Mouse (Mus musculus) liver, postnatal 0 days (tissue): ENCODE measurements at regions not wholly inside any gene's neighbourhood (a gene's known extent, or its start where the extent isn't known, plus 50 kb on each side); places are given as distances from the start of the nearest gene placed in this dataset.

Source experiments
- ATAC-seq: fragments of 200-750 bp; cut with Nextera tagmentation; 2 replicates; pipeline ENCODE4 v1.8.0; 2017; ENCODE audit warnings: mild to moderate bottlenecking, moderate library complexity
- DNase-seq: peaks from one replicate; pipeline ENCODE4 v3.0.0-alpha.2; 2016
- H3K27ac ChIP-seq: fragments of 300-500 bp; sonication (generic); 2 replicates; pipeline ENCODE4 v1.5.1; 2014; ENCODE audit warnings: antibody characterized with exemption, moderate library complexity, mild to moderate bottlenecking, low read depth
- H3K27me3 ChIP-seq: fragments of 300-500 bp; sonication (generic); 2 replicates; pipeline ENCODE4 v1.6.1; 2014; ENCODE audit warnings: low read length, control low read depth, mixed read lengths; ENCODE audit not compliant: insufficient read depth
- H3K36me3 ChIP-seq: fragments of 300-500 bp; sonication (generic); replicated peaks from 2 replicates; pipeline ENCODE4 v1.6.1; 2014; ENCODE audit warnings: mild to moderate bottlenecking, control low read depth, low read length, moderate library complexity, mixed read lengths; ENCODE audit not compliant: insufficient read depth
- H3K4me1 ChIP-seq: fragments of 300-500 bp; sonication (generic); 2 replicates; pipeline ENCODE4 v1.6.1; 2014; ENCODE audit warnings: antibody characterized with exemption, mild to moderate bottlenecking, control low read depth; ENCODE audit not compliant: insufficient read depth
- H3K4me2 ChIP-seq: fragments of 300-500 bp; sonication (generic); 2 replicates; pipeline ENCODE4 v1.6.1; 2014; ENCODE audit warnings: low read depth, mild to moderate bottlenecking, low read length, moderate library complexity, mixed read lengths
- H3K4me3 ChIP-seq: fragments of 300-500 bp; sonication (generic); 2 replicates; pipeline ENCODE4 v1.5.1; 2014; ENCODE audit warnings: low read depth, low read length
- H3K9ac ChIP-seq: fragments of 300-500 bp; sonication (generic); replicated peaks from 2 replicates; pipeline ENCODE4 v1.6.1; 2014; ENCODE audit warnings: mild to moderate bottlenecking, moderate library complexity
- H3K9me3 ChIP-seq: fragments of 300-500 bp; sonication (generic); 2 replicates; pipeline ENCODE4 v1.6.1; 2016; ENCODE audit warnings: mild to moderate bottlenecking, control low read depth, low read length, mixed read lengths
- CTCF ChIP-seq: sonication (generic); IDR thresholded peaks from 2 replicates; pipeline ENCODE4 v1.5.1; 2016; ENCODE audit warnings: antibody characterized with exemption, low read depth
- EP300 ChIP-seq: IDR thresholded peaks from 2 replicates; pipeline ENCODE4 v1.6.1; 2016; ENCODE audit warnings: antibody characterized with exemption, low read depth, mild to moderate bottlenecking
- WGBS: fragments of 180-500 bp; shearing (Covaris S2); extraction: QIAGEN DNeasy Blood & Tissue Kit; methylation state at CpG from one replicate; pipeline ENCODE4 v1.1.7; 2014; ENCODE audit not compliant: insufficient replicate concordance; 5-methylcytosine and 5-hydroxymethylcytosine counted together

DNA sequence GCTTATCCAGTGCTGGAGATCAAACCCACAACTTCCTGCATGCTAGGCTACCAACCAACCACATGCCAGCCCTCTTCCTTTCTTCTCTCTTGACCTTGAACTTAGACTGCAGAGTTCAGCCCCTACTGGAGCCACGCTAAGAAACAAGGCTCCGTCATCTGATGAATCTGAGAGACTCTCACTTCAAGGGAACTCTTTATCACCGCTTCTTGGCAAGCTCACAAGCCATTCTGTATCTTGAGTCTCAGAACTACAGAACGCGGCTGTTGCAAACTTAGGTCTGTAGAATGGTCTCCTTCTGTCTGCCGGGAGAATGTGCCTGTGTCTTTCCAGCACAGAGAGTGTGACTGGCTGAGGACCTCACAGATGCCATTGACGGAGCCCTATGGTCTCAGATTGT is 69.1 kb upstream of the Kazn start:
- TF ChIP-seq CTCF = no peak
- no peak for TF ChIP-seq EP300
- H3K4me1 ChIP-seq = no peaks in the 10 kb centered on the region
- no peak overlapping the region for H3K4me3 ChIP-seq
- H3K9ac ChIP-seq = no peak overlapping the region
- H3K27me3 ChIP-seq = no peaks in the 10 kb centered on the region
- H3K4me2 ChIP-seq = no peak overlapping the region
- WGBS = 68% methylated on average over 7 of the region's 7 CpGs
- ATAC-seq (no peak), DNase-seq (no peak)
- H3K36me3 ChIP-seq = no peaks in the 10 kb centered on the region
- no peak overlapping the region for H3K27ac ChIP-seq
- H3K9me3 ChIP-seq = no peaks in the 10 kb centered on the region

DNA sequence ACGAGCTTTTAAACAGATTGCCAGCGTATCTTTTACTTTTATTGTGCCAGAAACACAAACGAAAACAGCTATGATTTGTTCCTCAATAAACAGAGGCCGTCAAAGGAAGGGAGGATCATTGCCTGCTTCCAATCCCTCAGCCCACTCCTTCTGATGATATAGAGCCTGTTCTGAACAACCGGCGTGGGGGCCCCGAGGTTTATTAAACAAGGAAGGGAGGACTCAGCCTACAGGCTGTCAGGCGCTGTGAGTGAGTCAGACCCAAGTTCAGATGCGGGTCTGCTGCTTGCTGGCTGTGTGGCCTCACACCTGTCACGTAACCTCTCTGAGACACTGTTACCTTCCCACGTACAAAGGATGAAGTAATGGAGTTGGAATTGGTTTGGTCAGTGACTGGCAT is 68.1 kb upstream of the Kazn start:
- Histone ChIP-seq H3K4me1 (no peaks in the 10 kb centered on the region), H3K9ac (no peak overlapping the region), H3K4me3 (no peak overlapping the region), H3K27ac (no peak overlapping the region), H3K27me3 (no peaks in the 10 kb centered on the region), H3K36me3 (no peaks in the 10 kb centered on the region), H3K9me3 (no peaks in the 10 kb centered on the region), H3K4me2 (no peak overlapping the region)
- TF ChIP-seq EP300 (no peak), CTCF (no peak)
- ATAC-seq (no peak), DNase-seq (no peak)
- 70% methylated on average over 11 of the region's 11 CpGs for WGBS

- H3K27ac ChIP-seq = no peak overlapping the region
- H3K4me1 ChIP-seq = no peaks in the 10 kb centered on the region
- no peak overlapping the region for H3K9ac ChIP-seq
- no peaks in the 10 kb centered on the region for H3K36me3 ChIP-seq
- TF ChIP-seq CTCF (no peak), EP300 (no peak)
- H3K9me3 ChIP-seq = no peaks in the 10 kb centered on the region
- DNase-seq (no peak), ATAC-seq (no peak)
- H3K4me2 ChIP-seq = no peak overlapping the region
- H3K4me3 ChIP-seq = no peak overlapping the region
- H3K27me3 ChIP-seq = no peaks in the 10 kb centered on the region
- 73% methylated on average over 14 of the region's 14 CpGs for WGBS
Measured at GRCm38 (mm10) chr4:142306076-142306475, 66.9 kb upstream of the Kazn start.

DNA sequence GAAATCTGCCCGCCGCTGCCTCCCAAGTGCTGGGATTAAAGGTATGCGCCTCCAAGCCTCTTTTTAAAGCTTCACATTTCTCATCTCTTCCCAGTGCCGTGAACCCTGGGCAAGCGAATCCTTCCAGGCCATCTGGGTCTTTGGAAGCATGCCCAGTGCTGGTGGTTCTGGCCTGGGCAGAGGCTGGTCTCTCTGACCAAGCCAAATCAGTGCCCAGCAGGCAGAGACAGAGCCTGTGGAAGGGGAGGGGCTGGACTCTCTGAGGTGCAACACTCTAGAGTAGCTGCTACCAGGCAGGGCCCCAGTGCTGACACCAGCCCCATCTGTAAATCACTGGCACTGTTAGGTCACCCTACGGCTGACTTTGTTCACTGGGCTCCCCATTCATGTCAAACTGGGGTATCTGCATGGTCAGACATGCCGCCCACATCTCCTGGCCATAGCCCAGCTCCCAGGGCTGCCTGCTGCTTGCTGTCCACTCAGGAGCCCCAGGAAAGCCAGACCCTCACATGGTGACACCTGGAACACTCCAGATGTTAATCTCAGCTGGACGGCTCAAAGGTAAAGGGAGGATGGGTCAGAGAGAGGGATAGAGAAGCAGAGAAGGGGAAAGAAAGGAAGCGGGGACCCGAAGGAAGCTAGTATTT is 64.3 kb upstream of the Kazn start:
- Histone ChIP-seq H3K9me3 (no peaks in the 10 kb centered on the region), H3K4me1 (no peaks in the 10 kb centered on the region), H3K4me2 (no peak overlapping the region), H3K9ac (no peak overlapping the region), H3K27ac (no peak overlapping the region), H3K27me3 (no peaks in the 10 kb centered on the region), H3K36me3 (no peaks in the 10 kb centered on the region), H3K4me3 (no peak overlapping the region)
- DNase-seq (no peak), ATAC-seq (no peak)
- no peak for TF ChIP-seq CTCF
- no peak for TF ChIP-seq EP300
- WGBS = 75% methylated on average over 10 of the region's 10 CpGs

- 42% methylated on average over 2 of the region's 2 CpGs for WGBS
- no peaks in the 10 kb centered on the region for H3K36me3 ChIP-seq
- no peaks in the 10 kb centered on the region for H3K27me3 ChIP-seq
- no peak overlapping the region for H3K9ac ChIP-seq
- no peak overlapping the region for H3K4me3 ChIP-seq
- H3K4me2 ChIP-seq = no peak overlapping the region
- H3K9me3 ChIP-seq = no peaks in the 10 kb centered on the region
- no peaks in the 10 kb centered on the region for H3K4me1 ChIP-seq
- no peak overlapping the region for H3K27ac ChIP-seq
- ATAC-seq = no peak
- TF ChIP-seq EP300 (no peak), CTCF (no peak)
- no peak for DNase-seq
Measured at GRCm38 (mm10) chr4:142302724-142303120, 63.5 kb upstream of the Kazn start.

- Histone ChIP-seq H3K4me1 (no peaks in the 10 kb centered on the region), H3K4me3 (no peak overlapping the region), H3K27ac (no peak overlapping the region), H3K9ac (no peak overlapping the region), H3K4me2 (no peak overlapping the region), H3K36me3 (no peaks in the 10 kb centered on the region), H3K9me3 (no peaks in the 10 kb centered on the region), H3K27me3 (no peaks in the 10 kb centered on the region)
- TF ChIP-seq EP300 (no peak), CTCF (no peak)
- DNase-seq (no peak), ATAC-seq (no peak)
- 40% methylated on average over 8 of the region's 8 CpGs for WGBS
Measured at GRCm38 (mm10) chr4:142302041-142302723, 63.0 kb upstream of the Kazn start.
